20 mouse cellular contexts compared by ENCODE assay signal in the genomic region with DNA sequence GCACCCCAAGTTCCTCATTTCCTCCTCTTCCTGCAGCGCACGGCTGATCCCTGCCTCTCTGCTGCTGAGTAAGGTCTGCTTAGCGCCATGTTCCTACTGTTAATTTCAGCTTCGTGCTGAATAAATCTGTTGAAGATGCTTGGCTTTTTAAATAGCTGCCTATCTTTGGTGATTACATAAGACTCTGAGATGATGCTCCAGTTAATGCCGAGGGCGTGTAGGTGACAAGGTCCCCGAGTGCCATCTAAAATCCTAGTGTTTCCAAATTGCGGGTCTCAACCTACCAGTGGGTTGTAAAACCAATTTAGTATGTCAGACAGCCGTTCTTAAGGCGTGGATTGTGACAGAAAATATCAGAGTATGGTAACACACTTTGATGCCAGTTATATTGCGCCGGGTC.
"Had no signal": no experiment of that assay in that cellular context is flagged by ENCODE, and none has a peak within 500 bp of the region (broad histone marks: within the 10 kb centered on the region; RNA-seq: fewer than 3 reads in every experiment).

No protein-coding gene starts in this region.

- H3K9me3 ChIP-seq: liver, embryonic 13.5 days; neural tube, embryonic 12.5 days; stomach, embryonic 15.5 days had no signal

- ATAC-seq: intestine, postnatal 0 days had no signal

- H3K27me3 ChIP-seq: liver, embryonic 13.5 days; neural tube, embryonic 12.5 days; stomach, embryonic 15.5 days had no signal

- H3K36me3 ChIP-seq: liver, embryonic 13.5 days; neural tube, embryonic 12.5 days; stomach, embryonic 15.5 days had no signal

- H3K4me3 ChIP-seq: layer of hippocampus, adult 2 months; left cerebral cortex, adult 2 months; liver, embryonic 13.5 days; neural tube, embryonic 12.5 days; stomach, embryonic 15.5 days had no signal

- H3K27ac ChIP-seq: kidney, postnatal 0 days; layer of hippocampus, adult 2 months; left cerebral cortex, adult 2 months; liver, embryonic 13.5 days; neural tube, embryonic 12.5 days; stomach, embryonic 15.5 days had no signal

- H3K4me2 ChIP-seq: liver, embryonic 13.5 days; neural tube, embryonic 12.5 days; stomach, embryonic 15.5 days had no signal

- DNase-seq: kidney, adult 2 months; kidney, postnatal 25 days; layer of hippocampus, adult 9-11 months; left cerebral cortex, postnatal 4 days; liver, embryonic 13.5 days; lung, adult 2 months; lung, postnatal 14 days; lung, postnatal 4 days; midbrain, embryonic 14.5 days; right cerebral cortex, postnatal 25 days; spleen, adult 18-20 months; thymus, adult 18-20 months; thymus, postnatal 14 days; thymus, postnatal 4 days had no signal

- H3K9ac ChIP-seq: liver, embryonic 13.5 days; neural tube, embryonic 12.5 days; stomach, embryonic 15.5 days had no signal
